Mouse (Mus musculus): ENCODE data around the gene Ccdc9b. TPM values are rescaled to one million over a fixed set of nuclear protein-coding genes. Genes with fewer than 3 reads are reported as not detected.

Ccdc9b gene
- total RNA-seq, 2 experiments from 2014 or later, result 7.6 to 9.6 TPM

DNA sequence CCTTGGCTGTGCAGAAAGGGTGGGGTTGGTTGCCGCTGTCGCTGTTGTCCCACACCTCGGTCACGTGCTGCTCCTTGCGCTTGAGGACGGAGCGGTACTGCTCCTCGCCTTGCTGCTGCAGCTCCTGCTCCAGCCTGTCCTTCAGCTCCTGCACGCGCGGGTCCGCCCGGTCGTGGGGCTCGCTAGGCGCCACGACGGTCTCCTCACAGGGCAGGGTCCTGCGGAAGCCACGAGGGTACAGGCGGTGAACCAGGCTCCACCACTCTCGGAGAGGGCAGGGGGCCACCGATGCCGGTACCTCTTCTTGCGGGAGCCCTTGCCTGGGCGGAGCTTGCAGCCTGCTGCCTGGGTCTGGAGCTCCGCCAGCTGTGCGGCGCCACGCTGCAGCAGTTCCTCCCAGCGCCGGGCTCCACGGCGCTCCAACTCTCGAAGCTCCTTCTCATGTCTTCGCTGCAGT lies 51.4 kb downstream of the Ccdc9b start:
- no peak for DNase-seq (ENCODE audit: low spot score in 2 of 2)
- no peak for TF ChIP-seq CTCF (conservative IDR thresholded peaks at IDR 0.05)
- Histone ChIP-seq H3K4me3 (peak overlapping the region; percentile 45), H3K27ac (peak overlapping the region; percentile 14; the same call in 1 of the 2 replicates)

DNA sequence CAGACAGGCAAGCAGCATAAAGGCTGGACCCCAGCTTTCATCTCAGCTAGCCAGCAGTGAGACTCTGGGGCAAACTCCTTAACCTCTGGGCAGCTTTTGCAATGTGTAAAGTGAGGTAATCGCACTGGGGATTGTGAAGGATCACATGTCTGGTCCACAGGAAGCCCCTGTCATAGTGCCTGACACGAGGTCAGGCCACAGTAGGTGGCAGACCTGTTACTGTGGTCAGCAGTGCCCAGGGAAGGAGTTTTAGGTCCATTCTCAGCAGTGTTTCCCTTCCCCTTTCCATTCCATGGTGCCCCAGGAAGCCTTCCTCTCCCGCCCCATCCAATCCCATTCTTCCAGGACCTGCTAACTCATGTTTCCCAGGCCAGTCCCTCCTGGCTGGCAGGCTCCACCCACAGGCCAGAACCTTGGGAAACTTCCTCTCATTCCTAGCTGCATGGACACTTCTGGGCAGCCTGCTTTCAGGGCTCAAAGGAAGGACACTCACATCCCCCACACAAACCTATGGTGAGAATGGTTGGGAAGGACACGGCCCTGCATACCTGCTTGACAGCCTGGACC lies 52.7 kb downstream of the Ccdc9b start:
- TF ChIP-seq CTCF (conservative IDR thresholded peaks at IDR 0.05), result no peak
- no peak for DNase-seq (ENCODE audit: low spot score in 2 of 2)
- H3K4me3 ChIP-seq, result no peak overlapping the region
- H3K27ac ChIP-seq, result no peak overlapping the region

DNA sequence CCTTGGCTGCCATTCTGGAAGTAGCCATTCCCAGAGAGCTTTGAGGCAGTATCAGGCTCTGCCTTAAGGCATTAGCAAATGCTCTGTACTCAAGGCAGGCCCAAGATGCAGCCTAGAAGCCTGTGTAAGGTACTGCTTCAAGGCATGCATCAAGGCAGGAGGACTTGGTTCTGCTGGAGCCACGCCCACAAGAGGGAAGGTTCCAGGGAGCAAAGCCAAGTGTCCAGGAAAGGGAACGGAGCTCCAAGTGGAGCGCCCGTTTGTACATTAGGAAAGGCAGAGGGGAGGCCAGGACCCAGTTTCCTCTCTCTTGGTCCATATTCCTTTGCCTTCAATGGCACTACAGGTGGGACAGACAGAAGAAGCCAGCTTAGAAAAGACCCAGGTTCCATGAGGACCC lies 54.0 kb downstream of the Ccdc9b start:
- H3K4me3 ChIP-seq, result no peak overlapping the region
- H3K27ac ChIP-seq, result no peak overlapping the region
- TF ChIP-seq CTCF (conservative IDR thresholded peaks at IDR 0.05), result no peak
- DNase-seq (ENCODE audit: low spot score in 2 of 2), result no peak

DNA sequence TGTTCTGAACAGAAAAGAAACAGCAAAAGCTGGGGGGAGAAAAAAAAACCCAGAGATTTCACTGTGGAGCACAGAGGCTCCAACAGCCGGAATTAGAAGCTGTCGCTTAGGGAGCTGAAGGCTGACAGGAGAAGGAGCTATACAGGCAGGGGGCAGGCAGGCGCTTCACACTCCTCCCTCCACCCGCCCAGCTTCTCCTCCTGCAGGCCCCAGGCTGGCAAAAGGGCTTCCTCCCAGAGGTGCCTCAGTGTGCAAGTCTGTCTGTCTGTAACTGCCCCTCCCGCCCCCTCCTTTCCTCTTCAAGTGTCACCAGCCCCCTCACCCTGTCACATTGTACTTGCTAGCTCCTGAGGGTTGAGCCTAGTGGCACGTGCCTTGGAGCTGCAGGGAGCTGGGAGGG lies 56.0 kb downstream of the Ccdc9b start:
- DNase-seq (ENCODE audit: low spot score in 2 of 2), result no peak
- Histone ChIP-seq H3K27ac (peak overlapping the region; percentile 67), H3K4me3 (no peak overlapping the region)
- peak; percentile 35 for TF ChIP-seq CTCF (conservative IDR thresholded peaks at IDR 0.05)

Other genes with a start within 250 kb of the Ccdc9b start
- gene Bmf, start 213.0 kb downstream of the Ccdc9b start, total RNA-seq (2021), result 1 to 10 TPM; 1.9 to 2.8 TPM
- gene Bub1b, start 164.4 kb downstream of the Ccdc9b start, total RNA-seq (2021), result 1 to 10 TPM; 2.0 to 2.1 TPM
- 10 to 100 TPM; 57.5 to 65.7 TPM for gene Pak6, start 99.4 kb downstream of the Ccdc9b start, total RNA-seq (2021)
- 10 to 100 TPM; 14.8 to 15.5 TPM for gene Ankrd63, start 58.7 kb downstream of the Ccdc9b start, total RNA-seq (2021)
- gene Plcb2, start 34.2 kb downstream of the Ccdc9b start, total RNA-seq (2021), result 1 to 10 TPM; 2.3 to 2.6 TPM
- 10 to 100 TPM; 62.1 to 66.7 TPM for gene Inafm2, start 16.9 kb downstream of the Ccdc9b start, total RNA-seq (2021)
- gene Phgr1, start 10.1 kb upstream of the Ccdc9b start, total RNA-seq (2021), result not detected
- 100 to 1,000 TPM; 263 to 273 TPM for gene Disp2, start 17.1 kb upstream of the Ccdc9b start, total RNA-seq (2021)
- gene Knstrn, start 51.3 kb upstream of the Ccdc9b start, total RNA-seq (2021), result 1 to 10 TPM; 1.5 to 3.2 TPM
- gene Ivd, start 99.3 kb upstream of the Ccdc9b start, total RNA-seq (2021), result 100 to 1,000 TPM; 117 to 121 TPM
- gene Bahd1, start 137.7 kb upstream of the Ccdc9b start, total RNA-seq (2021), result 10 to 100 TPM; 58.6 to 61.1 TPM
- gene Chst14, start 163.8 kb upstream of the Ccdc9b start, total RNA-seq (2021), result 1 to 10 TPM; 2.5 to 3.0 TPM